Mouse (Mus musculus) heart, postnatal 0 days (tissue): ENCODE data around the gene Nudt1. TPM values are rescaled to one million over a fixed set of nuclear protein-coding genes. Genes with fewer than 3 reads are reported as not detected.
"Not testable (repeated sequence)": the region's sequence is repeated elsewhere in the genome, so short reads cannot be mapped to it uniquely, and the experiment has no call there.

Experiments
- ATAC-seq: fragments of 200-750 bp; cut with Nextera tagmentation; 2 replicates; pipeline ENCODE4 v1.8.0; 2017; ENCODE audit warnings: low read depth, moderate number of reproducible peaks, moderate library complexity; ENCODE audit not compliant: insufficient read depth
- DNase-seq: peaks from one replicate; pipeline ENCODE4 v3.0.0-alpha.2; 2016; ENCODE audit warnings: low spot score
- H3K27ac ChIP-seq: fragments of 300-500 bp; sonication (generic); 2 replicates; pipeline ENCODE4 v1.5.1; 2014; ENCODE audit warnings: low read depth, mild to moderate bottlenecking
- H3K27me3 ChIP-seq: fragments of 300-500 bp; sonication (generic); 2 replicates; pipeline ENCODE4 v1.6.1; 2014; ENCODE audit warnings: low read length, mixed read lengths; ENCODE audit not compliant: control insufficient read depth, insufficient read depth
- H3K36me3 ChIP-seq: fragments of 300-500 bp; sonication (generic); replicated peaks from 2 replicates; pipeline ENCODE4 v1.6.1; 2014; ENCODE audit warnings: low read length, mixed read lengths; ENCODE audit not compliant: control insufficient read depth, insufficient read depth
- H3K4me1 ChIP-seq: fragments of 300-500 bp; sonication (generic); 2 replicates; pipeline ENCODE4 v1.6.1; 2014; ENCODE audit warnings: antibody characterized with exemption; ENCODE audit not compliant: control insufficient read depth, insufficient read depth
- H3K4me2 ChIP-seq: fragments of 300-500 bp; sonication (generic); 2 replicates; pipeline ENCODE4 v1.6.1; 2014; ENCODE audit warnings: low read depth, mild to moderate bottlenecking, low read length, moderate library complexity
- H3K4me3 ChIP-seq: fragments of 300-500 bp; sonication (generic); 2 replicates; pipeline ENCODE4 v1.5.1; 2014; ENCODE audit warnings: low read depth, low read length
- H3K9ac ChIP-seq: fragments of 300-500 bp; sonication (generic); replicated peaks from 2 replicates; pipeline ENCODE4 v1.6.1; 2014; ENCODE audit warnings: low read depth, low read length, mixed read lengths
- H3K9me3 ChIP-seq: fragments of 300-500 bp; sonication (generic); replicated peaks from 2 replicates; pipeline ENCODE4 v1.6.1; 2016; ENCODE audit warnings: low read length; ENCODE audit not compliant: control insufficient read depth
- CTCF ChIP-seq: IDR thresholded peaks from 2 replicates; pipeline ENCODE4 v1.5.1; 2016; ENCODE audit warnings: antibody characterized with exemption, control low read depth, low read depth
- EP300 ChIP-seq: IDR thresholded peaks from 2 replicates; pipeline ENCODE4 v1.6.1; 2016; ENCODE audit warnings: antibody characterized with exemption, low read depth
- WGBS: fragments of 180-500 bp; shearing (Covaris S2); extraction: QIAGEN DNeasy Blood & Tissue Kit; methylation state at CpG from one replicate; pipeline ENCODE4 v1.1.7; 2014; 5-methylcytosine and 5-hydroxymethylcytosine counted together
- polyA plus RNA-seq: library from polyadenylated mRNA; unstranded; fragments of >200 nt; fragmentation: Nextera tagmentation; extraction: Ambion mirVana; gene quantifications from 2 replicates; pipeline ENCODE4 v1.2.1, GENCODE M21; 2015
- total RNA-seq: library from RNA; depleted of rRNA; stranded (reverse); fragments of >200 nt; gene quantifications from 2 replicates; pipeline ENCODE4 v1.2.3, GENCODE M21; 2014; ENCODE audit warnings: low replicate concordance

Gene Nudt1
- total and polyA plus RNA-seq, 2 experiments from 2014 or later, result 11.3 to 17.4 TPM

DNA sequence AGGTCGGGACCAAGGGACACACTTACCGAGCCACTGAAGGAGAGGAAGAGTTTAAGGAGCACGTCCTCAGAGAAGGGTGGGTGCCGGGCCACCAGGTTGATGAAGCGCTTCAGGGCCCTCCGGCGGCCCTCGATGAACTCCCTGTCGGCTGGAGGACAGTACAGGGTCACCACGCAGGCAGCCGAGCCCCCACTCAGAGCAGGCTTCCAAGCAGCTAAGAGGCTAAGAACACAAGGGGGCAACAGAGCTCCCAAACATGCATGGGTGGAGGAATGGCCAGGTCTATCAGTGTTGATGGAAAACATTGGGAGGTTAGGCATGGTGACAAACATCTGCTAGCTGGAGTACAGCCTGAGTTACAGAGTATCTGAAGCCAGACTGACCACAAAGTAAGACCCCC is 34.5 kb downstream of the Nudt1 start:
- TF ChIP-seq EP300, result no peak
- TF ChIP-seq CTCF, result peak; percentile 43
- Histone ChIP-seq H3K9ac (no peak overlapping the region), H3K4me3 (no peak overlapping the region), H3K27ac (no peak overlapping the region), H3K4me2 (no peak overlapping the region), H3K27me3 (no peaks in the 10 kb centered on the region), H3K4me1 (no peaks in the 10 kb centered on the region), H3K9me3 (no peaks in the 10 kb centered on the region), H3K36me3 (peaks cover 58% of the 10 kb centered on the region)
- DNase-seq, result no peak
- no peak for ATAC-seq
- WGBS, result 83% methylated on average over 11 of the region's 11 CpGs

DNA sequence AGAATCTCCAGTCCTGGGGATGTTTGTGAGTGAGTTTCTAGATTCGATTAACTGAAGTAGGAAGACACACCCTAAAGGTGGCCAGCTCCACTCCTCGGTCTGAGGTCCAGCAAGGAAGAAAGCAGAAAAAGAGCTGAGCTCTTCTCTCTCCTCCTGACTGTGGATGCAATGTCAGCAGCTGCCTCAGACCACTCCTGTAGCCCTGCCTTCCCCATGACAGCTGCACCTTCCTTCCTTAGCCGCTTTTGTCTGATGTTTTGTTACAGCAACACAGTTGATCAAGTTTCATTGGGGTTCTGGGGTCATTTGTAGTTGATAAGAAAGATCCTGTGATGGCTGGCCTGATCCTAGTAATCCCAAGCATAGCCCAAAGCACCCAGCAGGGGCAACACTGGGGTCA is 36.0 kb downstream of the Nudt1 start:
- no peak overlapping the region for H3K4me3 ChIP-seq
- H3K9ac ChIP-seq, result no peak overlapping the region
- no peaks in the 10 kb centered on the region for H3K9me3 ChIP-seq
- no peak for DNase-seq
- no peak for TF ChIP-seq CTCF
- TF ChIP-seq EP300, result no peak
- H3K27ac ChIP-seq, result no peak overlapping the region
- H3K27me3 ChIP-seq, result no peaks in the 10 kb centered on the region
- no peak for ATAC-seq
- no peak overlapping the region for H3K4me2 ChIP-seq
- H3K4me1 ChIP-seq, result no peaks in the 10 kb centered on the region
- peaks cover 45% of the 10 kb centered on the region for H3K36me3 ChIP-seq
- WGBS, result 93% methylated on average over 3 of the region's 3 CpGs

DNA sequence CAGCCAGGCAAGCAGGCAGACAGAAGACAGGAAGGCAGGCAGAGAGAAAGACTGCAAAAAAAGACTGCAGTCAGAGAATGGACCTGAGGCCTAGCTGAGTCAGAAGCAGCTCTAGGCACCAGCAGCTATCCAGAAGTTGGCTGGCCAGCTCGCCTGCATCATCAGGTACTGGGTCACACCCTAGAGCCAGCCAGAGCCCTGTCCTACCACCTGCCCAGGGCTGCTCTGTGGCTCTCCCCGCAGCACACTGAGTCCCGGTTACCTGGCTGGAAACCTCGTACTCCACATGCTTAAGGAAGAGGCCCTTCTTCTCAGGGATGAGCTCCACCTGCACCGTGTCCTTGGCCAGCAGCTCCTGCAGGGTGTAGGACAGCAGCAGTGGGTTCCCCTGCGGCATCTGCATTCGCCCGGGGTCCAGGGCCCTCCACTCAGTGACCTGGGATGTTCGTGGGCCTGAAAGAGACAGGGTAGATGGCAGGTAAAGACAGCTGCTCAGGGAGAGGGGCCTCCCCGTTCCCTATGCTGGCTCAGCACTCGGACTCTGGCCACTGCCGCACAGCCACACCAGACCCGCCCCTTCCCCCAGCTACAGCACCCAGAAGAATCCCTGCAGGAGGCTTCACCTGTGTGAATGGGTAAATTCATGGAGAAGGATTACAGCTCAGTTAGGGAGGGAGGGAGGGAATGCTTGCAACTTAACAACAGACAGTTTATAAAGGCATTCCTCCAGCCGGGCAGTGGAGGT is 38.6 kb downstream of the Nudt1 start:
- no peak overlapping the region for H3K4me2 ChIP-seq
- 86% methylated on average over 14 of the region's 14 CpGs for whole genome bisulfite sequencing
- no peaks in the 10 kb centered on the region for H3K9me3 ChIP-seq
- H3K27ac ChIP-seq, result no peak overlapping the region
- DNase-seq, result no peak
- peaks cover 19% of the 10 kb centered on the region; the same call in 1 of the 2 replicates for H3K36me3 ChIP-seq
- TF ChIP-seq EP300 (no peak), CTCF (no peak)
- no peak for ATAC-seq
- H3K27me3 ChIP-seq, result no peaks in the 10 kb centered on the region
- H3K4me3 ChIP-seq, result no peak overlapping the region
- H3K4me1 ChIP-seq, result no peaks in the 10 kb centered on the region
- H3K9ac ChIP-seq, result no peak overlapping the region

DNA sequence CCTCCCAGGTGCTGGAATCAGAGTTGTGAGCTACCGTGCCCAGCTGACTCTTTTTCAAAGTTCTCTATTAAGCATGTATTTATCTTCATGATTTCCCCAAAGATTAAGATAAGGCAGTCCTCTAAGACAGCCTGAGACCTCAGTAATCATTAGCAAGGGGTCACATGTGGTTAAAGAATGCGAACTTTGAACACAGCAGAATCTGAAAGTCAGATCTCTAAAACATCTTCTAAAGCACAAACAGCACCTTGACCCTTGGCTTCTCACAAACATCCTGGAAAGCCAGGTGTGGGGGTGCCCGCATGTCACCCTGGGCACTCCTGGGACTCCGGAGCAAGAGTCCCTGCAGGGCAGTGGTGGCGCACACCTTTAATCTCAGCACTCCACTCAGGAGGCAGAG is 43.0 kb downstream of the Nudt1 start:
- Histone ChIP-seq H3K27me3 (no peaks in the 10 kb centered on the region), H3K27ac (no peak overlapping the region), H3K9ac (no peak overlapping the region), H3K4me1 (no peaks in the 10 kb centered on the region), H3K4me2 (no peak overlapping the region), H3K9me3 (no peaks in the 10 kb centered on the region), H3K36me3 (0 out of 2 replicates have a peak, but pooled peaks cover 4% of the 10 kb centered on the region), H3K4me3 (no peak overlapping the region)
- no peak for TF ChIP-seq CTCF
- no peak for TF ChIP-seq EP300
- 91% methylated on average over 5 of the region's 5 CpGs for WGBS
- no peak for ATAC-seq
- no peak for DNase-seq

DNA sequence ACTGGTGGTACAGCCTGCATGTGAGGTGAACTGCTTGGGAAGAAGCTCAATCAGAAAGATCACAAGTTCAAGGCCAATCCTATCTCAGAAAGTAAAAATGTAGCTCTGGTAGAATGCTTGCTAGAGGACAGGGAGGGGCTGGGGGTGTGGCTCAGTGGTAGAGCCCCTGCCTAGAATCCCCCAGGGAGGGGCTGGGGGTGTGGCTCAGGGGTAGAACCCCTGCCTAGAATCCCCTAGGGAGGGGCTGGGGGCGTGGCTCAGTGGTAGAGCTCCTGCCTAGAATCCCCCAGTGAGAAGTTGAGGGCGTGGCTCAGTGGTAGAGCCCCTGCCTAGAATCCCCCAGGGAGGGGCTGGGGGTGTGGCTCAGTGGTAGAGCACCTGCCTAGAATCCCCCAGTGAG is 46.7 kb downstream of the Nudt1 start:
- not testable (repeated sequence) for DNase-seq, ATAC-seq, H3K4me1 ChIP-seq, H3K27ac ChIP-seq, H3K27me3 ChIP-seq, H3K9ac ChIP-seq, H3K9me3 ChIP-seq, H3K4me3 ChIP-seq, H3K4me2 ChIP-seq, H3K36me3 ChIP-seq
- 91% methylated on average over 2 of the region's 2 CpGs for WGBS

DNA sequence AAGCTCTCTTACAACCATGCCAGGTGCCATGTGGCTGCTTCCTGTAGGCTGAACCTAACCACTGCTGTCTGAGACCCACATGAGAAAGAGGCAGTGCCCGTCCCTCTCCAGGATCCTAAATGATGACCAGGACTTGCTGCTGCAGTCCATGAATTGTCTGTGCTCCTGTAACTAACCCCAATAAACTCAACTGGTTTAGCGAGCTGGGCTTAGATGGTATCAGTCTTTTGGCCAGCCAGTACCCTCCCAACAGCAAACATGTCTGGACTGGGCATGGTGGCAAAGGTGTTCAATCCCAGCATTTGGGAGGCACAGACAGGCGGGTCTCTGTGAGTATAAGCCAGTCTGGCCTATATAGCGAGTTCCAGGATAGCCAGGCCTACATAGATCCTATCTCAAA is 47.5 kb downstream of the Nudt1 start:
- no peak for ATAC-seq

More for the DNA sequence above, 47.5 kb downstream of the Nudt1 start:
- H3K4me2 ChIP-seq, result no peak overlapping the region
- TF ChIP-seq CTCF (no peak), EP300 (no peak)
- no peak for DNase-seq
- H3K36me3 ChIP-seq, result no peaks in the 10 kb centered on the region
- no peaks in the 10 kb centered on the region for H3K27me3 ChIP-seq
- H3K27ac ChIP-seq, result no peak overlapping the region
- H3K9me3 ChIP-seq, result no peaks in the 10 kb centered on the region
- 88% methylated on average over 4 of the region's 4 CpGs for WGBS
- H3K4me3 ChIP-seq, result no peak overlapping the region
- no peak overlapping the region for H3K9ac ChIP-seq
- H3K4me1 ChIP-seq, result 0 out of 2 replicates have a peak, but pooled peaks cover 5% of the 10 kb centered on the region
